Mouse (Mus musculus) adrenal gland, adult 18-20 months (tissue): ENCODE measurements at regions not wholly inside any gene's neighbourhood (a gene's known extent, or its start where the extent isn't known, plus 50 kb on each side); places are given as distances from the start of the nearest gene placed in this dataset.
A peak's percentile ranks its signal among the peaks of the same experiment; 100 is the strongest.

Experiments
- DNase-seq, 2 experiments: peaks; one replicate each; pipeline ENCODE4 v3.0.0; 2021 to 2022; ENCODE audit warnings: low spot score in 2 of 2

GRCm38 (mm10) chrX:99350233-99350632 lies 120.8 kb downstream of the Pja1 start:
- no peak for DNase-seq

- DNase-seq = no peak
Measured at GRCm38 (mm10) chrX:99340223-99340622, 130.8 kb downstream of the Pja1 start.

- no peak for DNase-seq
Measured at GRCm38 (mm10) chrX:99339081-99339876, 131.8 kb downstream of the Pja1 start.

GRCm38 (mm10) chrX:99336616-99337553 lies 134.2 kb downstream of the Pja1 start:
- no peak for DNase-seq

- no peak for DNase-seq
Measured at GRCm38 (mm10) chrX:99335886-99336589, 135.0 kb downstream of the Pja1 start.

- DNase-seq = no peak
Measured at GRCm38 (mm10) chrX:99332457-99332770, 138.7 kb downstream of the Pja1 start.

GRCm38 (mm10) chrX:99331764-99332456 lies 139.2 kb downstream of the Pja1 start:
- DNase-seq = no peak

- no peak for DNase-seq
Measured at GRCm38 (mm10) chrX:99330386-99330785, 140.7 kb downstream of the Pja1 start.

- DNase-seq = no peak
Measured at GRCm38 (mm10) chrX:99328576-99328975, 142.5 kb downstream of the Pja1 start.

GRCm38 (mm10) chrX:99326167-99326566 lies 144.9 kb downstream of the Pja1 start:
- peak in 1 of 2 experiments; percentile 30 for DNase-seq

GRCm38 (mm10) chrX:99325460-99325859 lies 145.6 kb downstream of the Pja1 start:
- DNase-seq = no peak

- no peak for DNase-seq
Measured at GRCm38 (mm10) chrX:99324546-99325170, 146.4 kb downstream of the Pja1 start.

GRCm38 (mm10) chrX:99319791-99320190 lies 151.3 kb downstream of the Pja1 start:
- no peak for DNase-seq

- DNase-seq = no peak
Measured at GRCm38 (mm10) chrX:99319163-99319562, 151.9 kb downstream of the Pja1 start.

GRCm38 (mm10) chrX:99318141-99318540 lies 152.9 kb downstream of the Pja1 start:
- no peak for DNase-seq

- DNase-seq = no peak
Measured at GRCm38 (mm10) chrX:99317736-99318135, 153.3 kb downstream of the Pja1 start.

- DNase-seq = no peak
Measured at GRCm38 (mm10) chrX:99316410-99317056, 154.5 kb downstream of the Pja1 start.

GRCm38 (mm10) chrX:99299110-99299509 lies 163.2 kb downstream of the Efnb1 start:
- no peak for DNase-seq

- DNase-seq = no peak
Measured at GRCm38 (mm10) chrX:99294726-99295125, 158.8 kb downstream of the Efnb1 start.

GRCm38 (mm10) chrX:99293967-99294366 lies 158.0 kb downstream of the Efnb1 start:
- DNase-seq = no peak
